Mouse (Mus musculus) Muller cell, postnatal 12 days (primary cell): ENCODE data around the gene Bfar.
A peak's percentile ranks its signal among the peaks of the same experiment; 100 is the strongest.
"Not testable (repeated sequence)": the region's sequence is repeated elsewhere in the genome, so short reads cannot be mapped to it uniquely, and the experiment has no call there.

Source experiments
- DNase-seq: peaks from one replicate; pipeline ENCODE4 v3.0.0-alpha.2; 2015; ENCODE audit errors: inconsistent ontology term

Gene Bfar

DNA sequence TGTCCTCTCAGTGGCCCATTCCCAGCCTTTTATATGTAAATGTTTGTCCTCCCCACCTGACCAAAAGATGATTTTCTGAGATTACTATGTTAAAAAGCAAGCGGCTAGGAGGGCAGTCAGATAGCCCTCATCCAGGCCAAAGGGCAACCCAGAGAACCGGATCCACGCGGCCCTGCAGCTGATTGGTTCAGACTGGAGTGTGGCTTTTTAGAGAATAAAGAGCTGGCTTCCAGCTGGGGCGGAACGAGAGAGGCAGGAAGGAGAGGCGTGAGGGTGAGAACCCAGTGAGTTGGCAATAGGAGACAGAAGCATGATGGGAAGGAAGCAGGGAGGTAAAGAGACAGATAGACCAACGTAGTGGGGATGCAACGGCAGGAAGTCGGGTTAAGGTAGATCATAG, 51.3 kb downstream of the Bfar start:
- no peak for DNase-seq

DNA sequence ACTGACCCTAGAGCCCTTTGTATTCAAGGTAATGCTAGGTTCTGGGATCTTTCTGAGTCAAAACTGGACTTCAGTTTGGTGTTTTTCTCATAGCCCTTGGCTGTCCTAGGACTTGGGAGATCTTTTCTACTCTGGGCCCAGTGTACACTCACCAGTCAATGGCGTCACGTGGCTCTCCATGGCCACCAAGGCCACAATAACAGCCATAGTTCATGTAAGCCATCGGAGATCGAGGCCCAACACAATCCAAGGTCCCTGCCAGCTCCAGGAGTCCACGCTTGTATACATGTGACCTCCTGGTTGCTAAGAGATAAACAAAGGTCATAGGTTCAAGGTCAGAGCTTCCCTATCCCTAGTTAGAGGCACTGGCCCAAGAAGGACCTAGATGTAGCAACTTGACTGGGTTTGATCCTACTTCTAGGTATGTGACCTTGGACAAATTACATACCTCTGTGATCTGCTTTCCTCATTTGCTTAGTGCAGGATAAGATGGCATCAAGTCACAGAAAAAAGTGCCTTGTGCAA, 56.2 kb downstream of the Bfar start:
- DNase-seq, result no peak

DNA sequence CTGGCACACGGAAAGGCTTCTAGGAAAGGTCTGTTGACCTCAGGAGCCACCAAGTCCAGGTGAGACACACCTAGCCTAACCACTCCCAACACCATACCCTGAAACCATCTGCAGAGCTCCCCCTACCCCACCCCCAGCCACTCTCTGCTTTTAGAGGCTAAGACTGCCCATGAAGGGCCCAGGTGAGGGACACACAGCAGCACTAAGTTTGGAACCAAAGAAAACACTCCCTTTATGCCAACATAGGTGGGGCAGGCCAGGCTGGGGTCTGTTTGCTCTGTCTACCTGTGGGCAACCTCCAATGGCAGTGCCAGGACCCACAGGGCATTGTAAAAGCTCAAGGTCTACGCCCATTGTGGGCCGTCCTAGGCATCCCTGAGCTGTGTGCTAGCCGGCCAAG, 57.8 kb downstream of the Bfar start:
- DNase-seq, result no peak

DNA sequence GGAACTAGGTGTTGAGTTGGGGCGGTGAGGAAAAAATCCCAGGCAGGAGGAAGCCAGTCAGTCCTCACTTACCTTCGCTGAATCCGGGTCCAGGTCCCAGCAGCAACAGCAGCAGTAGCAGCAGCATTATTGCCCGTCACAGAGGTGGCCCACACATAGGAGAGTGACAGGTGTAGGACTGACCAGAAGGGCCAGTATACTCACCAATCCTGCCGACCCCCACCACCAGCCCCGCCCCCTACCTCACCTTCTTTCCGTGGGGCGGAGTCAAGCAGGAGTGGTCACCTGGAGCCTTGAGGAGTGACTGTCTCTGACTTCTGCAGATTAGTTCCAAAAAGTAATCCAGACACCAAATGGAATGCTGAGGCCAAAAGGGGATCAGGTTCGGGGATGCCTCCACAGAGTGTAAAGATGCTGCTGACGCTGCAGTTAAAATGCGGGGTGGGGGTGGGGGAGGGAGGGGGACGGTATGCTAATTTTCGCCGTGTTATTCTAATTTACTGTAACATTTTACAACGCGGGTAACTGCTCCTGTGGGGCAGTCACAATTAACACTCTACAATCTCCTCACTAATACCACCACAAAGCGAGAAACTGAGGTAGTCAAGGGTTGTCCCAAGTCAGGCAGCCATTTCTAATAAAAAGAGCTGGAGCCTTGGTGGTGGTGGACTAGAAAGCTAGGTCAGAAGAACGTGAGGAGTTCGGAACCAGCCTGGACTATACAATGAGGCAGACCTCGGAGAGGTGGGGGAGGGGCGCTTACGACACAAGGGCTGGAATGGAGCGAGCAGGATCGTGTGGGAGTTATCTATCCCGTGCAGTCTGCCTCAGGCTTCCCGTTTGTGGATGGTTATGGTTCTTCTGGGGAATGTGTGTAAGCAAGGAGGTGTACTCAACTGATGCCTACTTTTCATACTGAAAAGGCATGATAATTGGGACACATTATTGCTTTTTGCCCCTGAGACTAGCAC, 58.9 kb downstream of the Bfar start, which contains the start of gene Pla2g10:
Gene Pla2g10, minus strand, starts transcription at position 699 of the 971 bp plus-strand sequence.
- DNase-seq, result peak; percentile 9

DNA sequence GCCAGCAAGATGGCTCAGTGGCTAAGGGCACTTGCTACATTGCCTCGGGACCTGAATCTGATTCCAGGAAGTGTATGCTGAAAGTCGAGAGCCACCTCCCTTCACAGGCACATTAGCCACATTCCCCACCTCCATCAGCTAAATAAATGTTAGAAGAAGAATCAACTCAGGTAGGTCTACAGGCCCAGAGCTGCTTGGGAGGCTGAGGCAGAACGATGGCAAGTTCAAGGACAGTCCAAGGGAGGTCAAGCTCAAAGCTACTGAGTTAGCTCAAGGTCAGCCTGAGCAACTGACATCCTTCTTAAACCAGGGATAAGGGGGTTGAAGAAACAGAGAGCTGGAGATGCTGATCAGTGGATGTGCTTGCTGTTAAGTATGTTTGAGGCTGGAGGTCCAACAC, 61.1 kb downstream of the Bfar start:
- no peak for DNase-seq

DNA sequence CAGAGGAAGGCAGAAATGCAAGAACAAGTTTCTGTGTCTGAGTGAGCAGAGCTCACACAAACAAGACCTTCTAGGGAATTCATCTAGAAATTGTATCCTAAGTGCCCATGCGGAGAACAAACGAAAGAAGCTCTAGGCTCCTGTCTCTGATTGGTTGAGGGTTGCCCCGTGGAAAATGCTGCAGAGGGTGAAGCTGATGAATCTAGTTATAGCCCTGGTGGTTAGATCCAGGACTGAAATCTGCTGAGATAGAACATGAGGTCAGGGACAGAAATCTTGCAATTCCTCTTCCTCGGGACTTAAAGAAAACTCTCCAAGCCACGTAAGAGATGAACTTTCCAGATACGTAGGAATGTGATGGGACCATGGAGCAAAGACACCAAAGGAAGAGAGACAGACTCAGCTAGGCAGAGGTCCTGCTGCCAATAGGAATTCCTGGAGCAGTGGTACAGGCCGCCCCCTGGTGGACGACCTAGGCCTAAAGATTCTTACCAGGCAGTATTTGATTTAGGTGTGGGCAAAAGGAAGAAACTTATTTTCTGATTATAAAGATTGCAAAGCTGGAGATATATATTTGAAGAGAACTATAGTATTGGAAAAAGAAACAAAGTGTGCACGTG, 62.0 kb downstream of the Bfar start:
- DNase-seq, result peak; percentile 78

DNA sequence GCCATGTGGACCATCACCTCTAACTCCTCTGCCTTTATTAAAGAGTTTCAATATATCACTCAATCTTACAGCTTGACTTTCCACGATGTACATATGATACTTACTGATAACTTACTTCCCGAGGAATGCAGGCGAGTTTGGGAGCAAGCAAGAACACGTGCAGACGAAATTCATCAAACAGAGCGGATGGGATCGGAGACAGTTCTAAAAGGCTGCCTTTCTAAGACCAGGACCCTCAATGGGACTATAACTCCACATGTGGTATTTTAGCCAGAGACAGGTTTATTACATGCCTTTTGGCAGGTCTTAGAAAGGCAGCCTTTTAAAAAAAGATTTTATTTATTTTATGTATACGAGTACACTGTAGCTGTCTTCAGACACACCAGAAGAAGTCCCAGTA, 64.3 kb downstream of the Bfar start:
- no peak for DNase-seq

DNA sequence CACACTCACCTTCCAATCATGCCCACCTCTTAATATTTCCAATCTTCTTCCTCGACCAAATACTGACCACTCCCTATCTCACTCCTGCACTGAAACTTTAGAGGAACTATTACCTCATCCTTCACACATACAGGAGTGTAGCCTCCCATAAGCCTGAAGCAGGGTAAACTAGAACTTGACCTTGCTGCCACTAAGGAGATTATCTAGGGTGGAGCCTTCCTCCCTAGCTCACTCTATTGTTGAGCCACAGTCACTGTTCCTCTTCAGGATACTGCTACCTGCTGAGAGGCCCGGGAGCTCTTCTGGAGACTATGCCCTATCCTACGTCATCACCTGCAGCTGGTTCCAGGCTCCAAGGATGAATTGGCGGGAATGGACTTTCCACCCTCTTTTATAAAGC, 67.4 kb downstream of the Bfar start:
- DNase-seq, result not testable (repeated sequence)

DNA sequence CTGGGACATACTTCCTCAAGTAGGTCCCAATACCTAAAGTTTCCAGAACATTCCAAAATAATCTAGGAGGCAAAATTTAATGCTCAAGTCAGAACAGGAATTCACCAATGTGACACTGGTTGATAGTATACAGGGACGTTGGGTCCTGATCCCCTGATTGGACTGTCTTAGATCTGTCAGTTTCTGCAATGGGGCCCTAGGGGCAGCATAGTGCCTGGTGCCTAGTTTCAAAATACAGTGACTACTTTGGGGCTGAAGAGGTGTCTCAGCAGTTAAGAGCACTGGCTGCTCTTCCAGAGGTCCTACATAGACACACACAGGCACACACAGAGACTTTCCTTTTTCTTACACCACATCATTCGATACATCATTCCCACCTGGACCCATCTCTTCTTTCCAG, 69.2 kb downstream of the Bfar start:
- DNase-seq, result no peak

DNA sequence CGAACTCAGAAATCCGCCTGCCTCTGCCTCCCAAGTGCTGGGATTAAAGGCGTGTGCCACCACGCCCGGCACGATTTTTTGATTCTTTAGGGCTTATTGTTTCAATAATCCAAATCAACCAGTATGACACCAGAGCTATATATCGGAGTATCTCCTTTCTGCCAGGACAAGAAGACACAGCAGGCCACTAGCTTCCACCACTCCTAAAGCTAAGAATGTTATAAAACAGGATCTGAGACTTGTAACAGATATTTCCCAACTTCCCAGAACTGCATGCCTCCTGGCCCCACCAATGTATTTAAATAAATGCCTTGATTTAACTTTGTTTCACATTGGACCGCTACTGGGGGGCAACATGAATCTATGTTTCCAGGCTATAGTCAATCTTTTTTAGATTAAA, 76.0 kb downstream of the Bfar start:
- DNase-seq, result no peak

DNA sequence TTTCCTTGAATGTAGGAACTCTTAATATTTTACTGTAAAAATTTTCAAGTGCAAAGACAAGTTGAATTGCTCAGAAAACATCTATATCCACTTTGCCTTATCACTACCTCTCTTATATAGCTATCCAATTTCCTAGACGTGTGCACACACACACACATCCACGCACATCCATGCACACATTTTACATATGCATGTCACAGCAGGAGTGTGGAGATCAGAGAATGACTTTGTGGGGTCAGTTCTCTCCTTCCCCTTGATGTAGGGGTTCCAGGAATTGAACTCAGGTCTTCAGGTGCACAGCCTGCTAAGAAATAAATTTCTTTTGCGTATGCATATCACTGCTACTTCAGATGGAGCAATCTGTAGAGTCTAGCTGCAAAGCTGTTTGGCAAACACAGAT, 76.5 kb downstream of the Bfar start:
- DNase-seq, result no peak

DNA sequence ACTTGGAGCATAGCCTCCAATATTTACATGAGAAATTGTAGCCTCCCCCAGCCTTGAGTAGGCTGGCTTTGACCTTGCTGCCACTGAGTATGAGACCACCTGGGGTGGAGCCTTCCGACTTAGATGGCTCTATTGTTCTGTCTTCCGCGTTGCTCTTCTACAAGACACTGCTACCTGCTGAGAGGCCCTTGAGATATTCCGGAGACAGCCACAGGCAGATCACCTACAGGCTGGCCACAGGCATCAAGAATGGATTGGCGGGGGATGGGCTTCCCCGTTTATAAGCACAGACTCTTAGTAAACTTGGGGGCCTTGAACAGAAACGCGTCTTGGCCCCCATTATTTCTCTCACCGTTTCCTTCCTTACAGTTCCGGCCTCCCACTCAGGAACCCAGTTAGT, 77.2 kb downstream of the Bfar start:
- DNase-seq, result not testable (repeated sequence)

DNA sequence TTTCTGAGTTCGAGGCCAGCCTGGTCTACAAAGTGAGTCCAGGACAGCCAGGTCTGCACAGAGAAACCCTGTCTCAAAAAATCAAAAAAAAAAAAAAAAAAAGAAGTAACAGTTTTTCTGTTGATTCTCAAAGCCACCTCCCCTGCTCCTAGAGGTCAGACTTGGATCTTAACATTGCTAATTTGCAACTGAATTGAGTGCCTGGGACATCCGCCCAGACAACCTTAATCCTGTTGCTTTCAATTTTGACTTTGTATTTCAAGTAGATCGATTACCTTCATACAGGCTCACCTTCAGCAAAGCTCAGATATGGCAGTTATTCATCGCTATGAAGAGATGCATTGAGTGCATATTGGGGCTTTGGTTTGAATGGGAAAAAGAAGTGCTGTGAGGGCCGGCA, 77.6 kb downstream of the Bfar start:
- no peak for DNase-seq

DNA sequence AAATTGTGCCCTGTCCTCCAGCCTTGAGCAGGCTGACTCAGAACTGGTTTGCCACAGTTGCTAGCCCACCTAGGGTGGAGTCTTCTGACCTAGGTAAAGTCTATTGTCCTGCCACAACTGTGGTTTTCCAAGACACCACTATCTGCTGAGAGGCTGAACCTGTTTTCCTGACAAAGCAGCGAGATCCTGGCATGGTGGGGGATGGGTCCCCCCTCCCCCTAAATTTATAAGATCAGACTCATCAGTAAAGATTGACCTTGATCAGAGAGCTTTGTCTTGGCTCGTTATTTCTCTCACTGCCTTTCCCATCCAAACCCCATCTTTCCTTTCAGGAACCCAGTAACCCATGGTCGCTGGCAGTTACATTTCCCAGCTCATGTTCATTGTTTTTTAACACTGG, 78.3 kb downstream of the Bfar start:
- DNase-seq, result no peak

DNA sequence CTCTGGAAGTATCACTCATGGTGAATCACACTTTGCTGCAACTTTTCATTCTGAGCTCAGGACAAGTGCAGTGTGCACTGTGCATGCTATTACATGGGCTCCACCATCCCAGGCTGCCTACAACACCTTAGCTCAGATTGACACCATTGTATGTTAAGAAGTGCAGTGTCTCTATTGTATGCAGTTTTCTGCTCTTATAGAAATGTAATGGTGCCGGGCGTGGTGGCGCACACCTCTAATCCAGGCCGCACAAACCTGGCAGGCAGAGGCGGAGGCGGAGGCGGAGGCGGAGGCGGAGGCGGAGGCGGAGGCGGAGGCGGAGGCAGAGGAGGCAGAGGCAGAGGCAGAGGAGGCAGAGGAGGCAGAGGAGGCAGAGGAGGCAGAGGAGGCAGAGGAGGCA, 79.0 kb downstream of the Bfar start:
- DNase-seq, result no peak
